16 mouse cellular contexts compared by ENCODE assay signal in the genomic region with DNA sequence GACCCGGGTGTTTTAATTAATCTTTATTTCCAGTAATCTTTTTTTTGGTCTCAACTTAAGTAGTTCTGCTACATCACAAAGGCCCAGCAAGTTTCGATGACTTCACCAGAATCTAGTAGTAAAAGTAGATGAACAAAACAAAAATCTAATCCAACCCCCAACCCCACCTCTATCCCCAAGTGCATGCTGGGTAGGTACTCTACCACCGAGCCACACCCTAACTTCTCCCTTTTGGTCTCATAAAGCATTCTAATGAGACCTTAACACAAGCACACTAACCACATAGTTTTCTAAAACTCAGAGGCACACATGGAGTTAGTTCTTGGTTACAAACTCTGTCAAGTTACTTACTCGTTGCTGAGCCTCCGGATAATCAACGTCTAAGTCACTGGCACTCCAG.
"Had no signal": no experiment of that assay in that cellular context is flagged by ENCODE, and none has a peak within 500 bp of the region (broad histone marks: within the 10 kb centered on the region; RNA-seq: fewer than 3 reads in every experiment).

No protein-coding gene starts in this region.

- H3K36me3 ChIP-seq: lung, embryonic 15.5 days; midbrain, embryonic 13.5 days; midbrain, embryonic 15.5 days; neural tube, embryonic 12.5 days; stomach, embryonic 15.5 days had no signal

- ATAC-seq: lung, postnatal 0 days; midbrain, embryonic 13.5 days; midbrain, embryonic 15.5 days had no signal

- H3K27ac ChIP-seq: lung, embryonic 15.5 days; macrophage; midbrain, embryonic 13.5 days; midbrain, embryonic 15.5 days; neural tube, embryonic 12.5 days; stomach, embryonic 15.5 days; stomach, postnatal 0 days had no signal

- DNase-seq: lung, adult 2 months; lung, postnatal 14 days; lung, postnatal 36 days; right cerebral cortex, postnatal 14 days; thymus, adult 2 months; thymus, postnatal 36 days had no signal

- H3K9ac ChIP-seq: lung, embryonic 15.5 days; midbrain, embryonic 13.5 days; midbrain, embryonic 15.5 days; neural tube, embryonic 12.5 days; stomach, embryonic 15.5 days had no signal

- H3K4me2 ChIP-seq: lung, embryonic 15.5 days; midbrain, embryonic 11.5 days; midbrain, embryonic 13.5 days; midbrain, embryonic 15.5 days; neural tube, embryonic 12.5 days; stomach, embryonic 15.5 days had no signal

- H3K9me3 ChIP-seq: lung, embryonic 15.5 days; midbrain, embryonic 13.5 days; midbrain, embryonic 15.5 days; neural tube, embryonic 12.5 days; stomach, embryonic 15.5 days had no signal

- H3K4me3 ChIP-seq: lung, embryonic 15.5 days; megakaryocyte, embryonic 14.5 days; midbrain, embryonic 13.5 days; midbrain, embryonic 15.5 days; neural tube, embryonic 12.5 days; stomach, embryonic 15.5 days had no signal

- H3K27me3 ChIP-seq: lung, embryonic 15.5 days; megakaryocyte, embryonic 14.5 days; midbrain, embryonic 13.5 days; midbrain, embryonic 15.5 days; neural tube, embryonic 12.5 days; stomach, embryonic 15.5 days had no signal

- H3K4me1 ChIP-seq: stomach, embryonic 15.5 days had no signal
